Mouse (Mus musculus): ENCODE measurements at regions not wholly inside any gene's neighbourhood (a gene's known extent, or its start where the extent isn't known, plus 50 kb on each side); places are given as distances from the start of the nearest gene placed in this dataset.

DNA sequence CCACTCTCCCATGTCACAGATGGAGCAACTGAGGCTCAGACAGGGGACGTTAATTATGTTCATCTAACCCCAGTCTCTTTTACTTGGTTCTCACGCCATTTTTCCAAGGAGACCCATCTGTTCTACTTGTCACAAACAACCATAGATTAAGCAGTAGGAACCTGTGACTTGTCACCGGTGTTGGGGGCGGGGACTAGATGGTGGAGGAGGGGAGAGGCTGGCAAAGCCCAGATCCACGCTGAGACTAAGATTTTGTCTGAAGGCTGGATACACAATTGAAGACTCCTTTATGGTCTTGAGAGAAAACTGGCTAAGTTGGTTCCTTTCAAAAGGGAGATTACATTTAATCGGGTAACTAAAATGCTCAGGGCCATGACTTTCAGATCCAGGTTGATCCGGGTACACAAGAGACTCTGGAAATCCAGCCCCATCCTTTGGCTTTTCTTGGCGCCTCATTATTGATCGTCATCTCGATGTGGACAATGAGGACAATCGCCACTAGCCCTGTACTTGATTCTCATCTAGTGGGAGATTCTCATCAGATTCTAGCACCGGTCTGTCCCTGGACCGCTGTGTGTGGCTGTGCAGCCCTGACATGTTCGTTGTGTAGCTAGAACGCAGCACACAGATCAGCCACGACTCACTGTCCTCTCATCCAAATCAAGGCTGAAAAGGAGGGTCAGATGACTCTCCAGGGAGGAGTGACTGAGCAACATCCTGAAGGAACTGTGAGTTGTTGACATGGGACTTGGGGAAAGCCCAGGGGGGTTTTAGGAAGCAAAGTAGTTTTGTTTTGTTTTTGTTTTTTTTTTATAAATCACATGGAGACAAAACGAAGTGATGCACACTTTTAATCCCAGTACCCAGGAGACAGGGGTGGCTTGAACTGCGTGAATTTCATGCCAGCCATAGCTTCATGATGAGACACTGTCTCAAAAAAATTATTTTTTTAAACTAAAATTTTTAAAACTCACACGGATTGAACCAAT is 83.1 kb upstream of the Med13l start:
- Histone ChIP-seq H3K27me3 (ENCODE audit: control insufficient read depth, insufficient read depth, low read length) (no peaks in the 10 kb centered on the region), H3K4me2 (ENCODE audit: low read depth, low read length) (peak overlapping the region; percentile 55), H3K9ac (replicated peaks; ENCODE audit: low read length) (peak overlapping the region; percentile 52), H3K9me3 (replicated peaks; ENCODE audit: control insufficient read depth, low read length) (no peaks in the 10 kb centered on the region), H3K27ac (replicated peaks; ENCODE audit: low read depth, low read length) (no peak overlapping the region; the same call in 1 of the 2 replicates), H3K4me3 (ENCODE audit: low read depth, low read length) (no peak overlapping the region), H3K4me1 (ENCODE audit: control insufficient read depth, insufficient read depth, low read length) (peaks cover 6% of the 10 kb centered on the region), H3K36me3 (replicated peaks; ENCODE audit: control insufficient read depth, insufficient read depth, low read depth, low read length) (no peaks in the 10 kb centered on the region)
- 55% methylated on average over 19 of the region's 19 CpGs for WGBS
- DNase-seq (ENCODE audit: low spot score) (no peak), ATAC-seq (replicated peaks; ENCODE audit: insufficient number of reproducible peaks, low FRiP score, low TSS enrichment, low read depth) (no peak)

DNA sequence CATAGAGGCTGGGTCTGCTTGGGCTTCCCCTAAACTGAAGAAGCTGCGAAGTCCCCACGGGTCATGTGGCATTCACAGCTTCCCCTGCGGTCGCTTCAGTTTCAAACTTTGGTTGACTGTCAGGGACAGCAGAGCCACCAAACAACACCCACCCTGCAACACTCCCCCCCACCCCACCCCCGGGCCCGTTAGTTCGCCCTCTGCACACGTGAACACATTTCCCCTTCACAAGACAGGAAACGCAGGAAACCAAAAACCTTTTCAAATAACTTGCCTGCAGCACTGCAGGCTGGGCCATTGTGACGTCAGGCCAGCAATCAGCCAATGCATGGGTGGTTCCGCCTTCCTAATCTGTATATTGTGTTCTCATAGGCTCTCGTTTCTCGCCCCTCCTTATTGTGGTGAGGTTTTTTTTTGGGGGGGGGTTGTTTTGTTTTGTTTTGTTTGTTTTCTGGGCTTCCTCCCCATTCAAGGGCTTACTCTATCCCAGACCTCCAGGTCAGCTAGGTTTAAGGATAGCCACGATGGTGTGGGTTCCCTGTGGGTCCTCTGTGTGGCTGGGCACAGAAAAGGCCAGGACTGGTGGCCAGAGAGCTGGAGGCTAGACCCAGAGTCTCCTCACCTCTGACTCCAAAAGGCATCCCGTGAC is 82.2 kb upstream of the Med13l start:
- peak overlapping the region; percentile 23 for H3K4me3 ChIP-seq (ENCODE audit: low read depth, low read length)
- H3K9ac ChIP-seq (replicated peaks; ENCODE audit: low read length) = peak overlapping the region; percentile 52
- 3% methylated on average over 15 of the region's 15 CpGs for WGBS
- H3K27ac ChIP-seq (replicated peaks; ENCODE audit: low read depth, low read length) = peak overlapping the region; percentile 41; the same call in 1 of the 2 replicates
- DNase-seq (ENCODE audit: low spot score) (peak; percentile 92), ATAC-seq (replicated peaks; ENCODE audit: insufficient number of reproducible peaks, low FRiP score, low TSS enrichment, low read depth) (peak; percentile 71)
- H3K27me3 ChIP-seq (ENCODE audit: control insufficient read depth, insufficient read depth, low read length) = no peaks in the 10 kb centered on the region
- peaks cover 5% of the 10 kb centered on the region for H3K4me1 ChIP-seq (ENCODE audit: control insufficient read depth, insufficient read depth, low read length)
- no peaks in the 10 kb centered on the region for H3K36me3 ChIP-seq (replicated peaks; ENCODE audit: control insufficient read depth, insufficient read depth, low read depth, low read length)
- H3K4me2 ChIP-seq (ENCODE audit: low read depth, low read length) = peak overlapping the region; percentile 55
- no peaks in the 10 kb centered on the region for H3K9me3 ChIP-seq (replicated peaks; ENCODE audit: control insufficient read depth, low read length)

GRCm38 (mm10) chr5:118480000-118480399 is 80.5 kb upstream of the Med13l start:
- DNase-seq (ENCODE audit: low spot score) (no peak), ATAC-seq (replicated peaks; ENCODE audit: insufficient number of reproducible peaks, low FRiP score, low TSS enrichment, low read depth) (no peak)
- WGBS = 78% methylated on average over 5 of the region's 5 CpGs
- Histone ChIP-seq H3K27me3 (ENCODE audit: control insufficient read depth, insufficient read depth, low read length) (no peaks in the 10 kb centered on the region), H3K4me1 (ENCODE audit: control insufficient read depth, insufficient read depth, low read length) (no peaks in the 10 kb centered on the region; the same call in 1 of the 2 replicates), H3K36me3 (replicated peaks; ENCODE audit: control insufficient read depth, insufficient read depth, low read depth, low read length) (no peaks in the 10 kb centered on the region), H3K9me3 (replicated peaks; ENCODE audit: control insufficient read depth, low read length) (no peaks in the 10 kb centered on the region), H3K4me3 (ENCODE audit: low read depth, low read length) (no peak overlapping the region), H3K4me2 (ENCODE audit: low read depth, low read length) (no peak overlapping the region), H3K27ac (replicated peaks; ENCODE audit: low read depth, low read length) (no peak overlapping the region), H3K9ac (replicated peaks; ENCODE audit: low read length) (no peak overlapping the region)

GRCm38 (mm10) chr5:118480965-118481793 is 79.3 kb upstream of the Med13l start:
- Histone ChIP-seq H3K27ac (replicated peaks; ENCODE audit: low read depth, low read length) (no peak overlapping the region), H3K9me3 (replicated peaks; ENCODE audit: control insufficient read depth, low read length) (no peaks in the 10 kb centered on the region), H3K4me1 (ENCODE audit: control insufficient read depth, insufficient read depth, low read length) (no peaks in the 10 kb centered on the region; the same call in 1 of the 2 replicates), H3K4me2 (ENCODE audit: low read depth, low read length) (no peak overlapping the region), H3K9ac (replicated peaks; ENCODE audit: low read length) (no peak overlapping the region), H3K27me3 (ENCODE audit: control insufficient read depth, insufficient read depth, low read length) (no peaks in the 10 kb centered on the region), H3K4me3 (ENCODE audit: low read depth, low read length) (no peak overlapping the region), H3K36me3 (replicated peaks; ENCODE audit: control insufficient read depth, insufficient read depth, low read depth, low read length) (no peaks in the 10 kb centered on the region)
- 79% methylated on average over 10 of the region's 10 CpGs for WGBS
- no peak for DNase-seq (ENCODE audit: low spot score)
- no peak for ATAC-seq (replicated peaks; ENCODE audit: insufficient number of reproducible peaks, low FRiP score, low TSS enrichment, low read depth)

- Histone ChIP-seq H3K27me3 (ENCODE audit: control insufficient read depth, insufficient read depth, low read length) (no peaks in the 10 kb centered on the region), H3K9me3 (replicated peaks; ENCODE audit: control insufficient read depth, low read length) (no peaks in the 10 kb centered on the region), H3K4me3 (ENCODE audit: low read depth, low read length) (no peak overlapping the region), H3K27ac (replicated peaks; ENCODE audit: low read depth, low read length) (no peak overlapping the region), H3K36me3 (replicated peaks; ENCODE audit: control insufficient read depth, insufficient read depth, low read depth, low read length) (no peaks in the 10 kb centered on the region), H3K9ac (replicated peaks; ENCODE audit: low read length) (no peak overlapping the region), H3K4me2 (ENCODE audit: low read depth, low read length) (no peak overlapping the region), H3K4me1 (ENCODE audit: control insufficient read depth, insufficient read depth, low read length) (no peaks in the 10 kb centered on the region; the same call in 1 of the 2 replicates)
- ATAC-seq (replicated peaks; ENCODE audit: insufficient number of reproducible peaks, low FRiP score, low TSS enrichment, low read depth) (no peak), DNase-seq (ENCODE audit: low spot score) (no peak)
Observed at GRCm38 (mm10) chr5:118481794-118482049, 78.8 kb upstream of the Med13l start.

DNA sequence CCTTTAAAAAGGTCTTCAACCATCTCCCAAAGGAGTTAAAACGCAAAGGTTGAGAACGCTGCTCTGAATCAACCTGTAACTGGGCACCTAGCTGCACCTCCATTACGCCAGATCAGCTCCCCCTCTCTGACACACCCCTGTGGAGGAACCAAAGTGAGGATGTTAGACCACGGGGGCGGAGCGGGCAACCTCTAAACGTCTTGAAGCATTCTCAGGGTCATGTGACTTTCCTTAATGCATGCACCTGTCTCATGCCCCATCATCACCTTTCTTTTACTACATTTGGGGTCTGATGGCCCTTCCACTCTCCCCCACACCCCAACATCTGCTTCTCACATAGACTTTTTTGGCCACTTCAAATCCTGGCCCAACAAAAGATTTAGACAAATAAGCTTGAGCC is 77.9 kb upstream of the Med13l start:
- Histone ChIP-seq H3K27me3 (ENCODE audit: control insufficient read depth, insufficient read depth, low read length) (no peaks in the 10 kb centered on the region), H3K36me3 (replicated peaks; ENCODE audit: control insufficient read depth, insufficient read depth, low read depth, low read length) (no peaks in the 10 kb centered on the region), H3K27ac (replicated peaks; ENCODE audit: low read depth, low read length) (no peak overlapping the region), H3K9me3 (replicated peaks; ENCODE audit: control insufficient read depth, low read length) (no peaks in the 10 kb centered on the region), H3K4me1 (ENCODE audit: control insufficient read depth, insufficient read depth, low read length) (no peaks in the 10 kb centered on the region; the same call in 1 of the 2 replicates), H3K4me2 (ENCODE audit: low read depth, low read length) (no peak overlapping the region), H3K9ac (replicated peaks; ENCODE audit: low read length) (no peak overlapping the region), H3K4me3 (ENCODE audit: low read depth, low read length) (no peak overlapping the region)
- DNase-seq (ENCODE audit: low spot score) (no peak), ATAC-seq (replicated peaks; ENCODE audit: insufficient number of reproducible peaks, low FRiP score, low TSS enrichment, low read depth) (no peak)
- 44% methylated on average over 7 of the region's 7 CpGs for WGBS

DNA sequence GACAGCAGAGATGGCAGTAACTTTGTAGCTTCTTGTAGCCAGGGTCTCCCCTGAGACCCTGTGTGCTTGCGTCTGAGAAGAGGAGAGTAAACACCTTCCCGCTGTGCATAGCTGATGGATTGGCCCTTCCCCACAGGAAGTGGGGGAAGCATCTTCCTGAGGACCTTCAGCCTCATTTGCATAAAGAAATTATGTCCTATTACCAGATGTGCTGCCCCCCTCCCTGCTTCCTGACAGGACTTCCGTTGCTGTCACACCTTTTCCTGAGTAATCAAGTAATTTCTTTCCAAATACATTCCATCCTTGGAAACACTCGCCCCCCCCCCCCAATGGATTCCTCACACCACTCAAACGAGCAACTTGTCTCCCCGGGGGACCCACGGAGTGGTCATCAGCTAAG is 77.5 kb upstream of the Med13l start:
- Histone ChIP-seq H3K27ac (replicated peaks; ENCODE audit: low read depth, low read length) (no peak overlapping the region), H3K9ac (replicated peaks; ENCODE audit: low read length) (no peak overlapping the region), H3K27me3 (ENCODE audit: control insufficient read depth, insufficient read depth, low read length) (no peaks in the 10 kb centered on the region), H3K9me3 (replicated peaks; ENCODE audit: control insufficient read depth, low read length) (no peaks in the 10 kb centered on the region), H3K36me3 (replicated peaks; ENCODE audit: control insufficient read depth, insufficient read depth, low read depth, low read length) (no peaks in the 10 kb centered on the region), H3K4me3 (ENCODE audit: low read depth, low read length) (no peak overlapping the region), H3K4me1 (ENCODE audit: control insufficient read depth, insufficient read depth, low read length) (no peaks in the 10 kb centered on the region; the same call in 1 of the 2 replicates), H3K4me2 (ENCODE audit: low read depth, low read length) (no peak overlapping the region)
- 11% methylated on average over 7 of the region's 7 CpGs for WGBS
- DNase-seq (ENCODE audit: low spot score) (no peak), ATAC-seq (replicated peaks; ENCODE audit: insufficient number of reproducible peaks, low FRiP score, low TSS enrichment, low read depth) (no peak)

All from embryonic facial prominence, embryonic 11.5 days (tissue).